Mouse (Mus musculus) erythroblast, embryonic 14.5 days (primary cell): ENCODE measurements around the gene Actr1b.

Source experiments
- GATA1 ChIP-seq: IDR thresholded peaks from 2 replicates; pipeline ENCODE4 v1.6.1; 2012; ENCODE audit warnings: low read length, inconsistent platforms, mixed read lengths
- TAL1 ChIP-seq: IDR thresholded peaks from 3 replicates; pipeline ENCODE4 v1.6.1; 2012; ENCODE audit warnings: low read length, inconsistent platforms, mixed read lengths

GRCm38 (mm10) chr1:36761061-36761460, 46.8 kb upstream of the Actr1b start:
- TF ChIP-seq GATA1 (no peak), TAL1 (no peak)
